Mouse (Mus musculus): ENCODE measurements at regions not wholly inside any gene's neighbourhood (a gene's known extent, or its start where the extent isn't known, plus 50 kb on each side); places are given as distances from the start of the nearest gene placed in this dataset.
"Not testable (repeated sequence)": the region's sequence is repeated elsewhere in the genome, so short reads cannot be mapped to it uniquely, and the experiment has no call there.

- DNase-seq (ENCODE audit: low spot score in 2 of 2), result not testable (repeated sequence)
These were observed 848.3 kb upstream of the Olfr1507 start for GRCm38 (mm10) chr14:53343849-53344248.

- DNase-seq (ENCODE audit: low spot score in 2 of 2), result not testable (repeated sequence)
These were observed 843.6 kb upstream of the Olfr1507 start for GRCm38 (mm10) chr14:53339167-53339566.

- not testable (repeated sequence) for DNase-seq (ENCODE audit: low spot score in 2 of 2)
These were observed 841.9 kb upstream of the Olfr1507 start for GRCm38 (mm10) chr14:53337446-53337845.

DNA sequence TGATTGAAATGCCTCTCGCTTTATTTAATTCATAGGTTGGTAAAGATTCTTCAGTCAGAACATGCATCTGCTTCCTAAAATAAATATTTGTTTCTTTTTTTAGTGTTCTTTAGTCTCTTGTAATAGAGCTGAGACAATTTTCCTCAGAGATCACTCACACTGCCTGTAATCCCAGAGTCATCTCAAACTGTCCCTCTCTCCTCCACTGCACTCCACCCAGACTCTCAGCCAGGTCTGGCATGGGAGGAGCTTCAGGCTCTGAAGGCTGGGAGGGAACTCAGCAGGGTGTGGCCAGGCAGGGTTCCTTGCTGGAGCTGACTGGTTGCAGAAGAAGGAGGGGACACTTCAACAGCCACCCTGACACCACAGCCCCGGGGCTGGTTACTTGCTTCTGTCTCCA is 841.2 kb upstream of the Olfr1507 start:
- DNase-seq (ENCODE audit: low spot score in 2 of 2), result not testable (repeated sequence)

GRCm38 (mm10) chr14:53334451-53334850 is 838.9 kb upstream of the Olfr1507 start:
- DNase-seq (ENCODE audit: low spot score in 2 of 2), result not testable (repeated sequence)

DNA sequence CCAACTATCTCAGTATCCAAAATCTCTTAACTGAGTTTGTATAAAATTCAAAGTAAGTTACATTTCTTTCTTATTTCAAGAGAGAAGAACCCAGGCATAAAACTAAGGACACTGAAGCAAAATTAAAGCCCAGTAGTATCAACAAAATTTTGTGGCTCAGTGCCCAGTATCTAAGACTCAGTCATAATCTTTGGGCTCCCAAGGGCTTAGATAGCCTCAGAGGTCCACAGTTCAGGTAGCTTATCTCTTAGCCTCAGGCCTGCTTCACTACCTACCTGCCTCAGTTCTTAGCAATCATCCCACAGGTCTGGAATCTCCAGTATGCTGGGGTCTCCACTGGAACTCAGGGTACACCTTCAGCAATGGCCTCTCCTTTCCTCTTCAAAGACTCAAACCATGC is 835.6 kb upstream of the Olfr1507 start:
- DNase-seq (ENCODE audit: low spot score in 2 of 2), result not testable (repeated sequence)

DNA sequence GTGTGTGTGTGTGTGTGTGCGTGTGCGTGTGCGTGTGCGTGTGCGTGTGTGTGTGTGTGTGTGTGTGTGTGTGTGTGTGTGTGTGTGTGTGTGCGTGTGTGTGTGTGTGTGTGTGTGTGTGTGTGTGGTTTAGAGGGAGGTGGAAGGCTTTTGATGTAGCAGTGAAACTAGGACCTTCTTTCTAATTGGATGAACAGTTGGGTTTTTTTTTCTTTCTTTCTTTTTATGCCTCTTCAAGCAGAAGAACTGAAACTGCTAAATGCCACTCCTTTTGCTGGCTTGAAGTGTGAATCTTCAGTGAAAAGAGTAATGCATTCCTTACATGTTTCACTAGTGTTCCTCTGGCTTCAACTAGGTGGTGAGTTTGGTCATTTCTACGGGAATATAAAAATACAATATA is 828.8 kb upstream of the Olfr1507 start:
- not testable (repeated sequence) for DNase-seq (ENCODE audit: low spot score in 2 of 2)

GRCm38 (mm10) chr14:53318512-53319309 is 823.2 kb upstream of the Olfr1507 start:
- not testable (repeated sequence) for DNase-seq (ENCODE audit: low spot score in 2 of 2)

- DNase-seq (ENCODE audit: low spot score in 2 of 2), result not testable (repeated sequence)
These were observed 816.9 kb upstream of the Olfr1507 start for GRCm38 (mm10) chr14:53312490-53312889.

- DNase-seq (ENCODE audit: low spot score in 2 of 2), result not testable (repeated sequence)
These were observed 807.6 kb upstream of the Olfr1507 start for GRCm38 (mm10) chr14:53303179-53303578.

- not testable (repeated sequence) for DNase-seq (ENCODE audit: low spot score in 2 of 2)
These were observed 806.9 kb upstream of the Olfr1507 start for GRCm38 (mm10) chr14:53302491-53302829.

DNA sequence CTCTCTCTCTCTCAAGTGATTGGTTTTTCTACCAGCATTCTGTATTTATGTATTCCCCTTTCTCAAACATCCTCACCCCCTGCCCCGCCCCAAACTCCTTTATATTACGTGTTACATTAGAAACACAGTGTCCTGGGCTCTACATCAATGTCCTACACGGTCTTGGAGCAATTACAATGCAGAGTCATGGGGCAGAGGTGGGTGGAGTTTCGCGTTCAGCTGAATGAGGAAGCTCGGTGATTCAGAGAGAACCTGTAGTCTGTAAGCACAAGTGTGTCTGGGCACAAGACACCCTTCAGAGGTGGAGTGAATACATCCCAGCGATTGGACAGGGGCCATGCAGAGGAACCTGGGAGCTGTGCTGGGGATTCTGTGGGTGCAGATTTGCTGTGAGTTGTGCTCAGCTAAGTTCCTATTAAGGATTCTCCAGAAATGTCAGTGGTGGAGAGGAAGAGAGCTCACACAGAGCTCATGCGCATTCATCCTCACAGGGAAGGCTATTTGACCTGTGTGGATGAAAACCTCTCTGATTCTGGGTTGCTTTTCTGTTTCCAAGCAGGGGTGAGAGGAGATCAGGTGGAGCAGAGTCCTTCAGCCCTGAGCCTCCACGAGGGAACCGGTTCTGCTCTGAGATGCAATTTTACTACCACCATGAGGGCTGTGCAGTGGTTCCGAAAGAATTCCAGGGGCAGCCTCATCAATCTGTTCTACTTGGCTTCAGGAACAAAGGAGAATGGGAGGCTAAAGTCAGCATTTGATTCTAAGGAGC is 806.4 kb upstream of the Olfr1507 start:
- DNase-seq (ENCODE audit: low spot score in 2 of 2), result not testable (repeated sequence)

GRCm38 (mm10) chr14:53301110-53301509 is 805.6 kb upstream of the Olfr1507 start:
- not testable (repeated sequence) for DNase-seq (ENCODE audit: low spot score in 2 of 2)

GRCm38 (mm10) chr14:53299735-53300134 is 804.2 kb upstream of the Olfr1507 start:
- not testable (repeated sequence) for DNase-seq (ENCODE audit: low spot score in 2 of 2)

DNA sequence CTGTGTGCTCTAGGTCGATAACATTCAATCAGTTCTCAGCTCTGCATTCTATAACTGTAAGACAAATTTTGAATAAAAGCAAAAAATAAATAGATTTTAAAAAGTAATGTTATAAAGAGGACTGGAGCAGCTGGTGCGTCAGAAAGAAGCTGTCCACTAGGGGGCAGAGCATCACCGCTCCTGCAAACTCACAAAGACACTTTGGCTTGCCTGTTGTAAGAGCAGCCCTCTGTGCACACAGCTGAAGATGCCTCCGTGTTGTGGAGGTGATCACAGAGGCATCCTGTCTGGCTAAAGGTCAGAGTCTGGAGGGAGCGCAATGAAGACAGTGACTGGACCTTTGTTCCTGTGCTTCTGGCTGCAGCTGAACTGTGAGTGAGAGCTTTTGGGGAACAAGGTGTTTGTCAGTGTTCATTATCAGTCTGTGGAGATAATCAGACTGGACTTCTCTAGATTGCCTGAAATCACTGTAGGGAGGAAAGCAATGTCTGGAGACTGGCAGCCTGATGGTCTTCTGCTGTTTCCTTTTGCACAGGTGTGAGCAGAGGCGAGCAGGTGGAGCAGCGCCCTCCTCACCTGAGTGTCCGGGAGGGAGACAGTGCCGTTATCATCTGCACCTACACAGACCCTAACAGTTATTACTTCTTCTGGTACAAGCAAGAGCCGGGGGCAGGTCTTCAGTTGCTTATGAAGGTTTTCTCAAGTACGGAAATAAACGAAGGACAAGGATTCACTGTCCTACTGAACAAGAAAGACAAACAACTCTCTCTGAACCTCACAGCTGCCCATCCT is 788.0 kb upstream of the Olfr1507 start:
- not testable (repeated sequence) for DNase-seq (ENCODE audit: low spot score in 2 of 2)

- not testable (repeated sequence) for DNase-seq (ENCODE audit: low spot score in 2 of 2)
These were observed 777.7 kb upstream of the Olfr1507 start for GRCm38 (mm10) chr14:53273218-53273617.

GRCm38 (mm10) chr14:53267693-53268092 is 772.1 kb upstream of the Olfr1507 start:
- not testable (repeated sequence) for DNase-seq (ENCODE audit: low spot score in 2 of 2)

DNA sequence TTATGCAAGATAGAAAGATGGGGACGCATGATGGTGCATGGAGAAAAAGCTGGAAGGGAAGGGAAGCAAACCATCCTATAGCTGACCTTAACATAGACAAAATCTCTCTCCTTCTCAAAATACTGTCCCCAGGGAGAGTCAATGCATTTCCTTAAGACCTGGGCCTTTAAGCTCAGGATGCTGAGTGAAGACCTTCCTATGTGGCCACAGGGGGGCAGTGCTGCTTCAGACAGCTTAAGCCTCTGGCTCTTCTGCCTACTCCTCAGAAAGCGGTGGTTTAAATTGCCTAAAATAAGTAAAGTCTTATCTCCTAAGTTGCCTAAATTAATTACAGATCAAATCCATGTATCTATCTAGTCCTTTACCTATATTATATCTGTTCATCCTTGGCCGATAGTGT is 760.4 kb upstream of the Olfr1507 start:
- DNase-seq (ENCODE audit: low spot score in 2 of 2), result not testable (repeated sequence)

DNA sequence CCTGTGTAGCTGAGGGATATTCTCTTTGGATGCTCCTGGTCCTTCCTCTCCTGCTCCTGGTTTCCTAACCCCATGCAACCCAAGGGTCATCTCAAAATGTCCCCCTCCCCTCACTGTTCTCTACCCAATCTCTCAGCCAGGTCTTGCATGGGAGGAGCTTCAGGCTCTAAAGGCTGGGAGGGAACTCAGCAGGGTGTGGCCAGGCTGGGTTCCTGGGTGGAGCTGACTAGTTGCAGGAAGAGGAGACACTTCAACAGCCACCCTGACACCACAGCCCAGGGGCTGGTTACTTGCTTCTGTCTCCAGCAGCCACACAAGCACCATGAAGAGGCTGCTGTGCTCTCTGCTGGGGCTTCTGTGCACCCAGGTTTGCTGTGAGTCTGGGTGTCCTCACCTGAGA is 757.9 kb upstream of the Olfr1507 start:
- not testable (repeated sequence) for DNase-seq (ENCODE audit: low spot score in 2 of 2)

DNA sequence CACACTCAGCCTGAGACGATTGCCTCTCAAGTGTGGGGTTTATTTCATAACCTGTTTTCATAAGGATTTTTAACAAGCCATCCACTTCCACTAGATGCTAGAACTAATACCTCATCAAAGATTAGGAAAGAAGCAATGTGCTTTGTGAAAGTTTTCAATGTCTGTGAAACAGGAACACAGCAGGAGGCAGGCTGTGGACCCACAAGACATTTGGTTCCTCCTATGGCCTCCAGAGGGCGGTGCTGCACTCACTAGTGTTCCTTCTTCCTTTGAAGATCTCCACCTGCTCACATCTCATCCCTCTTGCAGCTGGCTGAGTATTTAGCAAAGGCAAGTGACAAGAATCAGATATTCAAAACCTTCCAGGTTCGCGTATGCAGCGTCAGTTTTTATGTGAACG is 735.6 kb upstream of the Olfr1507 start:
- not testable (repeated sequence) for DNase-seq (ENCODE audit: low spot score in 2 of 2)

DNA sequence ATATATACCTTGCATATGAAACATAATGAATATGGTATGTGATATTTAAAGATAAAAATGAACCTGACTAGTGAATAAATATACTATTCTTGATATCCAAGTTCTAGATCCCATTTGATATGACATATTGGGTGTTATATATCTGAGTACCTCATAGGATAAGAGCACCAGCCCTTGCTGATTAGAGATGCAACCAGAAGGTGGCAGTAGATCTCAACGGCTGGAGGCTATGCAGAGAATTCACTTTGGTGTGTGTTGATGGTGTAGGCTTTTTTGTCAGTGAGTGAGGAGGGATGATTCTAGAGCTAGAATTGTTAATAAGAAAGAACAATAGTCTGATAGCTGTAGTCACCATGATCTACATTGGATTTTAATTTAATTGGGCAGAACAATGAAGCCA is 729.2 kb upstream of the Olfr1507 start:
- DNase-seq (ENCODE audit: low spot score in 2 of 2), result not testable (repeated sequence)
